Mouse (Mus musculus) MEL (cell line): Measurements from ENCODE around the gene Kctd5. TPM values are rescaled to one million over a fixed set of nuclear protein-coding genes. Genes with fewer than 3 reads are reported as not detected.

Source experiments
- DNase-seq: peaks from one replicate; pipeline ENCODE4 v3.0.0; 2011; ENCODE audit warnings: low read depth, low spot score
- H3K27ac ChIP-seq: 2 replicates; pipeline ENCODE4 v1.5.1; 2012; ENCODE audit warnings: low read depth, mild to moderate bottlenecking, control low read depth, low read length, moderate library complexity; ENCODE audit not compliant: control insufficient read depth
- H3K27me3 ChIP-seq, 2 experiments: fragments of 150-350 bp in 1 of 2; sonication (generic) in 1 of 2; 2 replicates each; pipeline ENCODE4 v1.6.1; 2012; ENCODE audit warnings: low read length in 2 of 2, mild to moderate bottlenecking in 2 of 2, improper control_type of control experiment in 1 of 2, moderate library complexity in 1 of 2; ENCODE audit not compliant: insufficient read depth in 2 of 2, control insufficient read depth in 1 of 2
- H3K36me3 ChIP-seq, 2 experiments: 2 replicates each; pipeline ENCODE4 v1.6.1; 2012 to 2014; ENCODE audit warnings: low read length in 2 of 2, improper control_type of control experiment in 1 of 2, inconsistent platforms in 1 of 2, mild to moderate bottlenecking in 1 of 2; ENCODE audit not compliant: insufficient read depth in 2 of 2, control insufficient read depth in 1 of 2
- H3K4me1 ChIP-seq, 2 experiments: fragments of 150-350 bp in 1 of 2; sonication (generic) in 1 of 2; 2 replicates each; pipeline ENCODE4 v1.6.1; 2012; ENCODE audit warnings: low read length in 2 of 2, improper control_type of control experiment in 1 of 2, mild to moderate bottlenecking in 1 of 2; ENCODE audit not compliant: insufficient read depth in 2 of 2, control insufficient read depth in 1 of 2
- H3K4me3 ChIP-seq, 2 experiments: fragments of 150-350 bp in 1 of 2; sonication (generic) in 1 of 2; 2 replicates each; pipeline ENCODE4 v1.5.1; 2012; ENCODE audit warnings: low read depth in 2 of 2, low read length in 2 of 2, mild to moderate bottlenecking in 2 of 2, moderate library complexity in 2 of 2, control low read depth in 1 of 2, improper control_type of control experiment in 1 of 2; ENCODE audit not compliant: control insufficient read depth in 1 of 2, insufficient read depth in 1 of 2
- H3K79me2 ChIP-seq: 2 replicates; pipeline ENCODE4 v1.6.1; 2012; ENCODE audit warnings: mild to moderate bottlenecking, low read length, moderate library complexity; ENCODE audit not compliant: control insufficient read depth, poor library complexity, insufficient read depth
- H3K9ac ChIP-seq: 2 replicates; pipeline ENCODE4 v1.6.1; 2012; ENCODE audit warnings: low read depth, mild to moderate bottlenecking, control low read depth, low read length, moderate library complexity; ENCODE audit not compliant: control insufficient read depth, poor library complexity, severe bottlenecking
- H3K9me3 ChIP-seq: fragments of 150-350 bp; sonication (generic); replicated peaks from 2 replicates; pipeline ENCODE4 v1.6.1; 2012; ENCODE audit warnings: mild to moderate bottlenecking, low read length, improper control_type of control experiment, moderate library complexity; ENCODE audit not compliant: insufficient read depth
- BHLHE40 ChIP-seq: IDR thresholded peaks from 2 replicates; pipeline ENCODE4 v1.6.1; 2012; ENCODE audit warnings: low read depth, mild to moderate bottlenecking, inconsistent platforms, low read length, improper control_type of control experiment, borderline replicate concordance
- CHD1 ChIP-seq: IDR thresholded peaks from 2 replicates; pipeline ENCODE4 v1.6.1; 2012; ENCODE audit warnings: low read depth, mild to moderate bottlenecking, inconsistent platforms, low read length, improper control_type of control experiment
- CHD2 ChIP-seq: IDR thresholded peaks from 2 replicates; pipeline ENCODE4 v1.6.1; 2011; ENCODE audit warnings: low read length, improper control_type of control experiment
- GABPA ChIP-seq: IDR thresholded peaks from 2 replicates; pipeline ENCODE4 v1.6.1; 2012; ENCODE audit warnings: low read depth, mild to moderate bottlenecking, inconsistent platforms, low read length, improper control_type of control experiment, moderate library complexity
- GATA1 ChIP-seq: IDR thresholded peaks from 2 replicates; pipeline ENCODE4 v1.6.1; 2011; ENCODE audit warnings: low read depth, low read length, improper control_type of control experiment
- HCFC1 ChIP-seq: IDR thresholded peaks from 2 replicates; pipeline ENCODE4 v1.6.1; 2012; ENCODE audit warnings: low read depth, mild to moderate bottlenecking, inconsistent platforms, low read length, improper control_type of control experiment, moderate library complexity
- JUND ChIP-seq: IDR thresholded peaks from 2 replicates; pipeline ENCODE4 v1.6.1; 2011; ENCODE audit warnings: low read depth, mild to moderate bottlenecking, improper control_type of control experiment, low read length
- MAFK ChIP-seq: IDR thresholded peaks from 2 replicates; pipeline ENCODE4 v1.6.1; 2011; ENCODE audit warnings: low read depth, mild to moderate bottlenecking, low read length, improper control_type of control experiment, borderline replicate concordance
- POLR2AphosphoS2 ChIP-seq: IDR thresholded peaks from 2 replicates; pipeline ENCODE4 v1.6.1; 2011; ENCODE audit warnings: low read length, improper control_type of control experiment
- POLR2AphosphoS5 ChIP-seq: IDR thresholded peaks from 2 replicates; pipeline ENCODE4 v1.6.1; 2012; ENCODE audit warnings: low read depth, borderline replicate concordance, mild to moderate bottlenecking, inconsistent platforms, low read length, moderate library complexity, mixed read lengths
- SIN3A ChIP-seq: IDR thresholded peaks from 2 replicates; pipeline ENCODE4 v1.6.1; 2012; ENCODE audit warnings: low read length, improper control_type of control experiment, inconsistent platforms
- SMC3 ChIP-seq: IDR thresholded peaks from 2 replicates; pipeline ENCODE4 v1.6.1; 2011; ENCODE audit warnings: low read depth, low read length, improper control_type of control experiment
- TBP ChIP-seq: IDR thresholded peaks from 2 replicates; pipeline ENCODE4 v1.8.0; 2011; ENCODE audit warnings: low read depth, low read length, improper control_type of control experiment
- ZC3H11A ChIP-seq: IDR thresholded peaks from 2 replicates; pipeline ENCODE4 v1.6.1; 2012; ENCODE audit warnings: low read depth, mild to moderate bottlenecking, inconsistent platforms, low read length, improper control_type of control experiment
- polyA plus RNA-seq, 2 experiments: library from polyadenylated mRNA; stranded (reverse) in 1 of 2; unstranded in 1 of 2; fragments of >175 nt in 1 of 2; fragments of >200 nt in 1 of 2; gene quantifications; 2 replicates each; pipeline versions ENCODE4 v1.2.1 to v1.2.4; 2012; ENCODE audit warnings: low replicate concordance in 2 of 2, low read depth in 1 of 2; ENCODE audit not compliant: insufficient read length in 2 of 2, insufficient read depth in 1 of 2, missing spikeins in 1 of 2
- total RNA-seq: library from RNA; depleted of rRNA; stranded (reverse); fragments of 300-350 nt; gene quantifications from 2 replicates; pipeline ENCODE4 v1.2.3, GENCODE M21; 2012

Gene Kctd5
- total and polyA plus RNA-seq, 3 experiments, result 20.2 to 33.2 TPM; not detected in 1

DNA sequence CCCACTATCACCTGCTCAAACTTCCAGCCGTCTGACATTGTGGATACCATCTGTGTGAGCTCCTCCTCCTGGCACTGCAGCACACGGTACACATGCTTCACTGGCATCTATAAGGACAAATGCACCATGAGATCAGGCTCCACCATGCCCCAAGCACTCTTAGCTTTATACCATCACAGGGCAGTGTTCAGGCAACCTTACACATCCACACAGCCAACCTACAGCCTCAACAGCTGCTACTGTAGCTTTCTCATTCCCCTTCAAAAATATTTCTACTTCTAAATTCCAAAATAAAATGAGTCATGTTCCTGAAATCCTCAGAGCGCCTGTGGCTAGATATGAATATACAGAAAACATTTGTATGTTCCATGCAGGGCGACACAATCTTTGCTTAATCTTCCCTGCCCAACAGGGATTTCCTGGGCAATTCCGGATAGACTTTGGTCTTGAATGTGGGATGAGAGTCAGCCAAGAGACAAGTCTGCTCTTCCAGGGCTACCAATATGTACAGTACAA lies 15.5 kb downstream of the Kctd5 start:
- Histone ChIP-seq H3K36me3 (no peaks in the 10 kb centered on the region; a peak in 1 of 4 replicates), H3K27me3 (no peaks in the 10 kb centered on the region), H3K9me3 (no peaks in the 10 kb centered on the region), H3K79me2 (no peaks in the 10 kb centered on the region), H3K9ac (no peak overlapping the region), H3K27ac (no peak overlapping the region), H3K4me1 (no peaks in the 10 kb centered on the region), H3K4me3 (no peak overlapping the region)
- DNase-seq, result no peak
- TF ChIP-seq ZC3H11A (no peak), JUND (no peak), BHLHE40 (no peak)

DNA sequence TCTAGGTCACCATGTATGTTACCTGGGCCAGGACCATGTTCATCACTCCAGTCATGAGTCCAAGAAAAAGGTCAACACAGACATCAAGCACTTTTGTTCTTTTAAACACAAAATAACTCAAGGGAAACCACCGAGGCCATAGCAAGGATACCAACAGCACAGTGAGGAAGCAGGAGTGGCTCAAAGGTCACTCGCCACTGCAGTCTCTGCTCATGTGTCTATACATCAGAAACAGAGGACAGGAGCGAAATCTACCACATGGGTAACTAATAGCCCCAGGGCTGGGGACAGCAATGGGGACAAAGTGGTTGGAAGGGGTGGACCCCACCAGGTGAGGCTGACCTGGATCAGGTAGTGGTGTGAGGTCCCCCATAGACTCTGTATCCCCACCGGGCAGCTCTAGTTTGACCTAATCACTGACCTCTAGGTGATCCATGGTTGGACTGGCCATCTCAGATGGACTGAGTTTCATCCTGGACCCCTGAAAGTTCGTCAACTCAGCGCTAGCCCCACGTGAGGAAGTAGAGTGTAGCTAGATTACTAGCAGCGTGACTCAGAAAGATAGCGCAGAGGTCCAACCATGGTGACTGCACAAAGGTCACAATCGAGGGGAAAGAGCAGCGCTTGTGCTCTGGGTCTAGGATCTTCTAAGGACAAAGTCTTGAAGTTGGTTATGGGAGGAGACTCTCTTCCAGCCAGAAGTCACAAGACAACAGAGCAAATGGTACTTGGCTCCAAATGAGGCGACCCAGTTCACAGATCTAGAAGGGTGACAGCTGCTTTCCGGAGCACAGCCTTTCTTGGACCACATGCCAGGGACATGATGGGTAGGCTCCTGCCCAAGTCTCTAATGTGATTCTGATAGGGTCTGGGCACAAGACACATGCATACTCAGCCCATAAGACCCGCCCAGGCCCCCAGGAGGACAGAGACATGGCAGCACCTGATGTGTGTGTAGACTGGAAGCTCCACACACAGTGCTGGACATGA lies 16.4 kb downstream of the Kctd5 start:
- H3K4me3 ChIP-seq, result no peak overlapping the region
- no peaks in the 10 kb centered on the region for H3K27me3 ChIP-seq
- no peak for DNase-seq
- no peaks in the 10 kb centered on the region for H3K9me3 ChIP-seq
- no peaks in the 10 kb centered on the region; a peak in 1 of 4 replicates for H3K36me3 ChIP-seq
- no peak overlapping the region for H3K9ac ChIP-seq
- no peaks in the 10 kb centered on the region for H3K4me1 ChIP-seq
- no peaks in the 10 kb centered on the region for H3K79me2 ChIP-seq
- H3K27ac ChIP-seq, result no peak overlapping the region
- no peak for TF ChIP-seq MAFK
- TF ChIP-seq BHLHE40, result no peak
- TF ChIP-seq SIN3A, result no peak

DNA sequence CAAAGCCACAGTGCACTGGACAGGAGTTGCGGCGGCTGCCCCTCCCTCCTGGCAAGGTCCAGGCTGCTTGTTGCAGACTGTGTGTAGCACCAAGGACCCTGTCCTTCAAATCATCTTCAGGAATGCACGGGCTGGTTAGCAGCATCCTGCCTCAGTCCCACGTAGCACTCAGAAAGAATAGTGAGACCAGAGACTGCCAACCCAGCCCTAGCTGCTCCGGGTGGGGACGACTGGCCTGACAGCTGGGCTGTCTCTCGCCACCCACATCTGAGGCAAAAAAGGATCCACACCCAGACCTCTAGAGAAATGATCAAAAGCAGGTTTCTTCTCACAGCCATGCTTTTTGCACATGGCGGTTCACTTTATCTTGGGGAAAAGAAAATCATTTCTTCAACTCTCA lies 24.3 kb downstream of the Kctd5 start:
- no peaks in the 10 kb centered on the region for H3K9me3 ChIP-seq
- DNase-seq, result no peak
- H3K4me3 ChIP-seq, result no peak overlapping the region
- no peak overlapping the region for H3K27ac ChIP-seq
- H3K36me3 ChIP-seq, result no peaks in the 10 kb centered on the region
- no peaks in the 10 kb centered on the region for H3K27me3 ChIP-seq
- H3K79me2 ChIP-seq, result no peaks in the 10 kb centered on the region
- no peaks in the 10 kb centered on the region for H3K4me1 ChIP-seq
- TF ChIP-seq HCFC1 (no peak), GABPA (no peak), SIN3A (no peak), GATA1 (no peak), POLR2AphosphoS2 (no peak), SMC3 (no peak), CHD2 (no peak), POLR2AphosphoS5 (no peak), CHD1 (no peak), JUND (no peak), ZC3H11A (no peak), TBP (no peak), MAFK (no peak)
- TF ChIP-seq, all 39 proteins: peak for 0
- H3K9ac ChIP-seq, result no peak overlapping the region
